Mouse (Mus musculus) kidney, embryonic 16.5 days (tissue): Measurements from ENCODE around the gene Cnot6l. TPM values are rescaled to one million over a fixed set of nuclear protein-coding genes. Genes with fewer than 3 reads are reported as not detected.

Experiments
- ATAC-seq: fragments of 200-750 bp; cut with Nextera tagmentation; 2 replicates; pipeline ENCODE4 v1.8.0; 2017; ENCODE audit warnings: moderate TSS enrichment; ENCODE audit not compliant: low FRiP score, low TSS enrichment
- H3K27ac ChIP-seq: fragments of 300-500 bp; sonication (generic); 2 replicates; pipeline ENCODE4 v1.5.1; 2014; ENCODE audit warnings: low read length
- H3K27me3 ChIP-seq: fragments of 300-500 bp; sonication (generic); 2 replicates; pipeline ENCODE4 v1.6.1; 2014; ENCODE audit warnings: low read length, control low read depth, mixed read lengths; ENCODE audit not compliant: insufficient read depth
- H3K36me3 ChIP-seq: fragments of 300-500 bp; sonication (generic); 2 replicates; pipeline ENCODE4 v1.6.1; 2014; ENCODE audit warnings: low read length, control low read depth, mixed read lengths; ENCODE audit not compliant: insufficient read depth
- H3K4me1 ChIP-seq: fragments of 300-500 bp; sonication (generic); 2 replicates; pipeline ENCODE4 v1.6.1; 2014; ENCODE audit warnings: low read length, control low read depth, mixed read lengths; ENCODE audit not compliant: insufficient read depth
- H3K4me2 ChIP-seq: fragments of 300-500 bp; sonication (generic); replicated peaks from 2 replicates; pipeline ENCODE4 v1.6.1; 2014; ENCODE audit warnings: low read depth, low read length
- H3K4me3 ChIP-seq: fragments of 300-500 bp; sonication (generic); 2 replicates; pipeline ENCODE4 v1.5.1; 2014; ENCODE audit warnings: mild to moderate bottlenecking, low read length
- H3K9ac ChIP-seq: fragments of 300-500 bp; sonication (generic); replicated peaks from 2 replicates; pipeline ENCODE4 v1.6.1; 2014; ENCODE audit warnings: low read length
- H3K9me3 ChIP-seq: fragments of 300-500 bp; sonication (generic); 2 replicates; pipeline ENCODE4 v1.6.1; 2016; ENCODE audit warnings: low read length, control low read depth
- WGBS: fragments of 180-500 bp; shearing (Covaris S2); extraction: QIAGEN DNeasy Blood & Tissue Kit; methylation state at CpG from one replicate; pipeline ENCODE4 v1.1.7; 2014; 5-methylcytosine and 5-hydroxymethylcytosine counted together
- polyA plus RNA-seq: library from polyadenylated mRNA; unstranded; fragments of >200 nt; fragmentation: Nextera tagmentation; extraction: Ambion mirVana; gene quantifications from 2 replicates; pipeline ENCODE4 v1.2.1, GENCODE M21; 2015

Cnot6l gene
- polyA plus RNA-seq, 1 experiment from 2014 or later, result 23.9 TPM

DNA sequence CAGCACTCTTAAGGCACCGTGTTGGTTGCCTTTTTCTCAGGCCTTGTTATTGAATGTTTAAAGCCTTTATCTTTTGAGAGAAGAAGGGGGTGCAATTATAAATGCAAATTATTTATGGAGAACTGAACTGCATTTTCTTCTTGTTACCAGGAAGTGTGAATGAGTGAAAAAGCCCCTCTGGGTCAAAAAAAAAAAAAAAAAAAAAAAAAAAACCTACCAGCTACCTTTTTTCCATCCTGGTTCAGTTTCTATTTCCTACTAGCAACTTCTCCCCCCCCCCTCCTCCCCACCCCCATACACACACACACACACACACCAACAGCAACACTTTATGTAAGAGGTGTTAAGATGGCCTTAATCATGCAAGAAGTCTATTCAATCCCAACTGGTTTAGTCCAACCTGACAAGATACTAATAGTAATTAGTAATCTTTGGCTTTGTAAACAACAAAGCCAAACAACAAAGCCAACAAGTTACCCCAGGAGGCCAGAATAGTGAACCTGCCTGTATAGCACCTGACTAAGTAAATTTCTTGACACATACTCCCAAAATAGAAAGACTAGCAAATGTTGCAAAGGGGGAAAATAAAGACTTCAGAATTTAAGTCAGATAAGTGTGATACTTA is 463 bp downstream of the Cnot6l start:
- Histone ChIP-seq H3K4me2 (peak overlapping the region; percentile 65), H3K9ac (peak overlapping the region; percentile 95), H3K27ac (peak overlapping the region; percentile 100), H3K4me1 (peaks cover 23% of the 10 kb centered on the region), H3K36me3 (no peaks in the 10 kb centered on the region), H3K4me3 (peak overlapping the region; percentile 99), H3K27me3 (no peaks in the 10 kb centered on the region), H3K9me3 (0 out of 2 replicates have a peak, but pooled peaks cover 3% of the 10 kb centered on the region)
- WGBS, result 0% methylated on average over 1 of the region's 1 CpGs
- no peak for ATAC-seq

GRCm38 (mm10) chr5:96162399-96163331 is 1.3 kb downstream of the Cnot6l start:
- peak overlapping the region; percentile 100 for H3K27ac ChIP-seq
- ATAC-seq, result peak; percentile 92
- H3K4me2 ChIP-seq, result peak overlapping the region; percentile 65
- no peaks in the 10 kb centered on the region for H3K27me3 ChIP-seq
- under 1% methylated on average over 56 of the region's 56 CpGs for WGBS
- H3K9me3 ChIP-seq, result 0 out of 2 replicates have a peak, but pooled peaks cover 3% of the 10 kb centered on the region
- peak overlapping the region; percentile 99 for H3K4me3 ChIP-seq
- peaks cover 23% of the 10 kb centered on the region for H3K4me1 ChIP-seq
- H3K36me3 ChIP-seq, result no peaks in the 10 kb centered on the region
- peak overlapping the region; percentile 95 for H3K9ac ChIP-seq

DNA sequence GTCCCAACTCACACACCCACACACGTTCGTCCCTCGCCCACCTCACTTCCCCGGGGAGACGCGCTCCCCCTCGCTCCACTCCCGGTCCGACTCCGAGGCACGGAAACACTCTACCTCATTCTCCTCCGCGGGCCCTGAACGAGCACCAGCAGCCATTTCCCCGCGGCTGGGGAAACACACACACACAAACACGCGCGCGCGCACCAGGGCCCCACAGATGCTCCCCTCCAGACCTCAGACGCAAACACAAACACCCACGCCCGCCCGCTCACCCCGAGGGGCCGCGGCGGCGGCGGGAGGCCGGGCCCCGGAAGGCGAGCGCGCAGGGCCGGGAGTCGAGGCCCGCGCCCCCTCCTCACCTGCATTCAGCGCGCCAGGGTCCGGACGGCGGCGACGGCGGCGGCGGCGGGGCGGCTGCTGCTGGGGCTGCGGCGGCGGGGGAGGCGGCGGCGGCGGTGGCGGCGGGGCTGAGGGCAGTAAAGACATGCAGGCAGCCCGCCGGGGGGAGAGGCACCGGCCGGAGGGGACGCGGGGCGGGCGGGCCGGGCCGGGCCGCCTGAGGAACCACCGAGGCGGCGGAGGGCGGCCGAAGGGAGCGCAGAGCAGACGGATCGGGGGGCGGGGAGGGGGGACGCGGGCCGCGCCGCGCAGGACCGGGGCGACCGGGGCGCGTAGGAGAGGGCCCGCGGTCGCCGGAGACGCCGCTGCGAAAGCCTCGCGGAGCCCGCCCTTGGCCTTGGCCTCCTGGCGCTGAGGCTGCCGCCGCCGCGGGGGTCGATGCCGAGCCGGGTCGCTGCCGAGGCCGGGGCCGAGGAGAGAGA is 2.2 kb downstream of the Cnot6l start:
- H3K4me1 ChIP-seq, result peaks cover 26% of the 10 kb centered on the region
- peak overlapping the region; percentile 65 for H3K4me2 ChIP-seq
- H3K9ac ChIP-seq, result peak overlapping the region; percentile 95
- WGBS, result under 1% methylated on average over 68 of the region's 114 CpGs
- H3K36me3 ChIP-seq, result no peaks in the 10 kb centered on the region
- ATAC-seq, result peak; percentile 54
- H3K9me3 ChIP-seq, result 0 out of 2 replicates have a peak, but pooled peaks cover 2% of the 10 kb centered on the region
- peak overlapping the region; percentile 99 for H3K4me3 ChIP-seq
- H3K27me3 ChIP-seq, result no peaks in the 10 kb centered on the region
- H3K27ac ChIP-seq, result peak overlapping the region; percentile 100

DNA sequence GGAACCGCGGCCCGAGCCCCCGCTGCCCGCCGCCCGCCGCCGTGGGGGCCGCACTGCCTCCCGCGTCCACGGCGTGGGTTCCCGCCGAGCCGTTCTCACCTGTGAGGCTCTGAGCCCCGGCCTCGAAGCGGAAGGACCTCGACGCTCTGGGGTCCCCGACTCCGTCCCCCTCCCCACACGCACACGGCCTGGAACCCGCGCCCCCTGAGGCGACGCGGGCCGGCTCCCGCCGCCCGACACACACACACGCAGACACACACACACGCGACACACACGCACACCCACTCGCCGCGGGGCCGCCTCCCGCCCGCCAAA is 2.8 kb downstream of the Cnot6l start:
- ATAC-seq, result peak; percentile 13
- H3K4me3 ChIP-seq, result peak overlapping the region; percentile 99
- no peaks in the 10 kb centered on the region for H3K27me3 ChIP-seq
- H3K9ac ChIP-seq, result peak overlapping the region; percentile 95
- peak overlapping the region; percentile 100 for H3K27ac ChIP-seq
- no peaks in the 10 kb centered on the region for H3K36me3 ChIP-seq
- peak overlapping the region; percentile 65 for H3K4me2 ChIP-seq
- peaks cover 26% of the 10 kb centered on the region for H3K4me1 ChIP-seq
- H3K9me3 ChIP-seq, result no peaks in the 10 kb centered on the region
- WGBS, result 1% methylated on average over 34 of the region's 45 CpGs

DNA sequence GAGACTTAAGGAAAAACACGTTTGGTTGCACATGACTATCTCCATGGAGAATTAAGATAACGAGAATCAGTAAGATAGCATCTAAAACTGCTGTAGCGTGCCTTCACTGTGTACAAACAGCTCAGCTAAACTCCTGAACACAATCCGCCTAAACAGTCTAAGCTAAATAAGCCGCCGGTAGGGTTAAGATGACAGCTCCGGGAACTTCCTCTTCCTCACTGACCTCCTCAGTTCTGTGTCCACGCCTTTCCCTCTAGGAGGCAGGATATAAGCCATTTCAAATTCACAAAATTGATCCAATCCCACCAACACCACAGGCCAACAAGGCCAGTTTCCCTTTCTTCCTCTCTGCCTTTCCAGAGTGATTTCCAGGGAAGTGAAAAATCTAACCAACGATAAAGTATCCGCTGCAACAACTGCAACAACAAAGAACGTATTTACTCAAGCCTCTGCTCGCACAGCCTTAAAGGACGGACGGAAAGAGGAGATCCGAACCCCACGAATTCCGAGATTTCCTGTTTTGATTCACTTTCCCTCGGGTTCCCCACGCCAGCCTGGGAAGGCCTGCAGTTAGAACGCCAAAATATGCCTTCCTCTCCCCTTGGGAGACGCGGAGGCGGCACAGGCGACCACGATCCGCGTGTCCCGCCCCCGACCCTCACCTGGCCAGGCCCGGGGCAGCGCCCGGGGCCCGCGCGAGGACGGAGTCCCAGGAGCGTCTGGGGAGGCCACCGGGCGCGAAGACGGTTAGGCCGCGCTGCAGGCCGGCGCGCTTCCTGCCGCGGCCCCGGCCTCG is 3.3 kb downstream of the Cnot6l start:
- Histone ChIP-seq H3K27me3 (no peaks in the 10 kb centered on the region), H3K9ac (peak overlapping the region; percentile 95), H3K4me3 (peak overlapping the region; percentile 99), H3K4me1 (peaks cover 26% of the 10 kb centered on the region), H3K27ac (peak overlapping the region; percentile 100), H3K4me2 (peak overlapping the region; percentile 65), H3K9me3 (no peaks in the 10 kb centered on the region), H3K36me3 (no peaks in the 10 kb centered on the region)
- WGBS, result 0% methylated on average over 48 of the region's 50 CpGs
- peak; percentile 3; the same call in 1 of the 2 replicates for ATAC-seq

GRCm38 (mm10) chr5:96142351-96142750 is 21.6 kb downstream of the Cnot6l start:
- Histone ChIP-seq H3K4me2 (no peak overlapping the region), H3K27me3 (no peaks in the 10 kb centered on the region), H3K36me3 (no peaks in the 10 kb centered on the region), H3K4me3 (no peak overlapping the region), H3K9me3 (no peaks in the 10 kb centered on the region), H3K4me1 (no peaks in the 10 kb centered on the region), H3K9ac (no peak overlapping the region), H3K27ac (no peak overlapping the region)
- no peak for ATAC-seq
- 81% methylated on average over 2 of the region's 2 CpGs for WGBS

DNA sequence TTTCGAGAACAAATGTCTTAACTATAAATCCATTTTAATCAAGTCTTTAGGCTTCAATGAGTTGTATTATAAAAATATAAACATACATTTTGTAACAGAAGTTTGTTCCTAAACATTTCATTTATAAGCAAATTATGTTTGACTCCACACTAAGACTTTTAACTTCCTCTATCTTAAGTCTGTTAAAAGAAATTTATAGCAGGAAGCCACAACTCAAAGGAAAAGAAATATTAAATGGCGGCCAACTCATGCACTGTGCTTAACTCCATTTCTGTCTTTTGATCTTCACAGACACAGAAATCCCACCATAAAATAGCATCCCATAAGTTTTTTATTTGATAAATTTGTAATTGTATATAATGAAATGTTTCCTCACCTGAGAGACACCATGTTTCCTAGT is 33.3 kb downstream of the Cnot6l start:
- no peak overlapping the region for H3K27ac ChIP-seq
- peaks cover 11% of the 10 kb centered on the region for H3K4me1 ChIP-seq
- H3K9ac ChIP-seq, result no peak overlapping the region
- no peaks in the 10 kb centered on the region for H3K9me3 ChIP-seq
- no peaks in the 10 kb centered on the region for H3K27me3 ChIP-seq
- no peak overlapping the region for H3K4me2 ChIP-seq
- WGBS, result 72% methylated on average over 2 of the region's 2 CpGs
- ATAC-seq, result no peak
- H3K36me3 ChIP-seq, result peaks cover 16% of the 10 kb centered on the region
- H3K4me3 ChIP-seq, result no peak overlapping the region

DNA sequence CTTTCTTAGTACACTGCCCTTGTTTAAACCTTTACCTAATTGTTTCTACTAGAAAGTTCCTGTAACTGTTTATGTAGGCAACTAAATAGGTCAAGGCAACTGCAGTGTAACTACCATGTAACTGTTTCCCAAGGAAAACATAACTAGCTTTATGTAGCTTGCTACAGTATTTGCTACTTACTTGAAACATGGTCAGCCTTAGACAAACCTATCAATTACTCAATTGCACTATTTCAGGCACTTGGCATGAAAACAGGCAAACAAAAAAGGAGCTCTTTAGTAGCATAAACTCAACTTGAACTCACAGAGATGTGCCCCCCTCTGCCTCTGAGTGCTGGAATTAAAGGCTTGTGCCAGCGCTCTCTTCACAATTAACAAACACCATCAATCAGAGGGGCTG is 37.1 kb downstream of the Cnot6l start:
- no peak overlapping the region for H3K4me3 ChIP-seq
- no peak for ATAC-seq
- no peaks in the 10 kb centered on the region for H3K9me3 ChIP-seq
- H3K27me3 ChIP-seq, result no peaks in the 10 kb centered on the region
- 100% methylated on average over 1 of the region's 1 CpGs for WGBS
- H3K9ac ChIP-seq, result no peak overlapping the region
- no peaks in the 10 kb centered on the region for H3K4me1 ChIP-seq
- H3K36me3 ChIP-seq, result peaks cover 11% of the 10 kb centered on the region
- no peak overlapping the region for H3K4me2 ChIP-seq
- no peak overlapping the region for H3K27ac ChIP-seq

DNA sequence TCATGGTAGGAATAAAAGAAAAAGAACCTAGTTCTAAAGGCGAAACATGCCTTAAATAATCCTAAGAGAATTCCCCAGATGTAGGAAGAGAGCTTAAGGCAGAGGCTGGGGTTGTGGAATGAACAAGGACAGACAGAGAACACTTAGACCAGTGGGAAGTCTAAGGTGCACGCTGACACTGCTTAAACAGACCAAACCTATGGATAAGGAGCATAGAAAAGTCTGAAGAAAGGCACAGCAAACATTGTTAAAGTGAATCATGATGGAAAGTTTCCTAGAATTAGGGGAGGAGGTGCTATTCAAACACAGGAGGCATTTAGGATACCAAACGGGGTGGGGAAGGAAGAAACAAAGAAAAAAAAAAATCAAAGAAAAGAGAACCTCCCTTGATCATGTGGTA is 49.0 kb downstream of the Cnot6l start:
- Histone ChIP-seq H3K4me1 (peaks cover 4% of the 10 kb centered on the region; the same call in 1 of the 2 replicates), H3K4me2 (no peak overlapping the region), H3K4me3 (no peak overlapping the region), H3K36me3 (peaks cover 3% of the 10 kb centered on the region; the same call in 1 of the 2 replicates), H3K9ac (no peak overlapping the region), H3K27me3 (no peaks in the 10 kb centered on the region), H3K27ac (no peak overlapping the region), H3K9me3 (no peaks in the 10 kb centered on the region)
- 75% methylated on average over 3 of the region's 3 CpGs for WGBS
- ATAC-seq, result no peak
